Mouse (Mus musculus) thymus, postnatal 25 days (tissue): ENCODE results near the gene Nudt9.

Experiments used
- DNase-seq: peaks from one replicate; pipeline ENCODE4 v3.0.0; 2022

Gene Nudt9

GRCm38 (mm10) chr5:104039154-104039932, 6.8 kb upstream of the Nudt9 start:
- peak; percentile 61 for DNase-seq

DNA sequence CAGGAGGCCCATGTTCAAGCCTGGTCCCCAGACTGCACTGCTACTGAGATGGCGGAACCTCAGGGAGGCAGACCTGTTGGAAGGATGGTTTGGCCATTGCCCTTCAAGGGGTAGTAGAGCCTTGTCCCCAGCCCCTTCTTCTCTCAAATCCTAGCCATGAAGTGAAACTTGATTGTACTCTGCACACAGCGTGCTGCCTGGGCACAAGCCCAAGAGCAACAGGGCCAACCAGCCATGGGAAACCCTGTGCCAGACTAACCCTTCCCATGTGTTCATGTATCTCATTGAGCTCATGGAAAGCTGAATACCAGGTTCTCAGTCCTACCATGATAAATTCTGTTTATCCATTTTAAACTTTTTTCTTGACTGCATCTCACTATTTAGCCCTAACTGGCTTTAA, 3.2 kb upstream of the Nudt9 start:
- no peak for DNase-seq

GRCm38 (mm10) chr5:104043704-104044103, 2.4 kb upstream of the Nudt9 start:
- DNase-seq: no peak

- peak; percentile 33 for DNase-seq
These were observed 1.3 kb downstream of the Nudt9 start for GRCm38 (mm10) chr5:104047200-104048105.

DNA sequence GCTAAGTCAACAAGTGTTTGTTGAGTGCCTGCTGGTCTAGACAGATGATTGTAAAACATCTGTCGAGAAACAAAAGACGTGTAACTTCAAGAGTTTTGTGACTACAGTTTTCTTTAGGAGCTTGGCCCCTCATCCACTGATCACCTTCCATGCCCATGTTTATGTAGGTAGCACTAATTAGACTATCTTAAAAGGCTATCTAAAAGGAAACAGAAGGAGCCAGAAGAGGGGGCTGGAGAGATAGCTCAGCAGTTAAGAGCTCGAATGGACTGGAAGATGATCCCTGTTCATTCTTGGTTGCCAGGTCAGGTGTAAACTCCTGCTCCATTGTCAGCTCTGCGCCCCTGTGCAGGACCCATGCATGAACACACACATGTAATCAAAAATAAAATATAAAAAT, 2.0 kb downstream of the Nudt9 start:
- no peak for DNase-seq

DNA sequence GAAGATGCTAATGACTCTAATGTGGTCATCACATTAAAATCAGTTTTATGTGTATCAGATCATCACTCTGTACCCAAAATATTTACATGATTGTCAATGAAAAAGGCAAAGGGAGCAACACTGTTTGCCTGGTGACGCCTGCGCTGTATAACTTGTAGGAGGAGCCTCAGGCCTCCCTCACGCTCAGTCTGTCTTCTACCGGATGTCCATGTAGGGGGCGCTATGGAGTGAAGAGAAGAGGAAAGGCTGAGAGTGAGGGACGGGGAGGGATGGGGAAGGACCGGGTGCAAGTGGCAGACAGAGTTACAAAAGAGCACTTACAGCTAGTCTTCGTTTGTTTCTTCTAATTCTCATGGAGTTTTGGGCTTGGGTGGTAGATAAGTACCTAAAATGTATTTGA, 6.8 kb downstream of the Nudt9 start:
- DNase-seq: peak; percentile 36

DNA sequence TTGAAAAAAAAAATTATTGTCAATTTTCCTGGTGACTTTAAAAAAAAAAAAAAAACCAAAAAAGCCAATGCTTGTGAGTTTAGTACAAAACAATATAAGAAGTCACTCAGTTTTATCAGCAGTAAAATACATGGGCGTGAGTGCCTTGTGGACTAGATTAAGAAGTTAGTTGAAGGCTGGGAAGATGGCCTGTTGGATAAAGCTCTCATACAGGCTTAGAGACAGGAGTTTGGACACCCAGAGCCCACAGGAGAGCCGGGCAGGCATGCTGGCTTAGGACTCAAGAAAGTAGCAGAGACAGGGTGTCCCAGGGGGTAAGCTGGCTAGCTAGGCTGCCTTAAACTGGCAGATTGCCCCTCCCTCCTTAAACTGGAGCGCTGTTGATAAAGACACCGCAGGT, 8.8 kb downstream of the Nudt9 start:
- DNase-seq: no peak

DNA sequence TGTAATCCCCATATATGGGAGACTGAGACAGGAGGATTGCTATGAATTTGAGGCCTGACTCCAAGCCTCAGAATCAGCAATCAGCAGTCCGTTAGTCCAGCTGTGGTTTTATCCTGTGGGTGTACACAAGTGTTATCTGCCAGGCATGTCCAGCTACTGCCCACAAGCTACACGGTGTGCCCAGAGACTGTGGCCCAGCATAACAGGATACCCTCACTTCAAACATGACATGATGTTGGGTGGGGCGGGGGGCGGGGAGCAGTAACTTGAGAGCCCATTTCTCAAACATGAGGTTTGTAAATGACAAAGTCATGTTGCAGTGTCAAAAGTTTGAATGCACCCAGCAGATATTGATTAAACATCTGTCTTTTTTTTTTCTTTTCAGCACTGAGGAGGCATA, 9.7 kb downstream of the Nudt9 start:
- DNase-seq: no peak

DNA sequence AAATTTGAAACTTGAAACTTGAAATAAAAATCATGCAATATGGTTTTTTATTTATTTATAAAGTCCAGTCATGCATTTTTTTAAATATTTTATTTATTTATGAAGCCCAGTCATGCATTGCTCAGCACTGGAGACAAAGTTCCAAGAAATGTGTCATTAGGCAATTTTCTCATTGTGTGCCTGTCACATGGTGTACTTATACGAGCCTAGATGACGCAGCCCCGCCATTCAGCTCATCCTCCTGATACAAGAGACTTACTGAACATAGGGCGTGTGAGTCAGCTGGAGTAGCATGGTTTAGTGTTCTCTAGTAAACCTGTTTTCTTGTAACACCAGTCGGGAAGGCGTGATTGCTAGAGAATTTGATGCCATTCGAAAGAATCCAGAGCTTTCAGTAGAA, 10.2 kb downstream of the Nudt9 start:
- no peak for DNase-seq

- peak; percentile 68 for DNase-seq
These were observed 11.9 kb downstream of the Nudt9 start for GRCm38 (mm10) chr5:104058021-104058420.

GRCm38 (mm10) chr5:104059628-104060027, 13.5 kb downstream of the Nudt9 start:
- DNase-seq: no peak

DNA sequence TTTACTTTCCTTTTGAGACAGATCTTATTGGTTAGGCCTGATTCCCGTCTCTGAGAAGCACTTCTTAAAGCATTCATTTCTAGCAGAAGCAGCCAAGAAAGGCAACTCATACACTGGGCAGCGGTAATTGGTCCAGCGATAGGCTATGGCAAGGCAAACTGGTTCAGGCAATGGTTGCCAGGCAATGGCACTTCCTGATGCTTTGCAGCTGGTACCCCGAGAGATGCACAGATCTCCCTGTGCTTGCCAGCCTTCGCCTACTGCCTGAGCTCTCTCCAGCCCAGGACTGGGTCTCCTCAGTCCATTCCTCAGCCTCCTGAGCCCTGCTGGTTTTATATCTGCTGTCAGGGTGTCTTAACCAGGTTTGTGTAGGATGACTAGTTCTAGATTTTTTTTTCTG, 14.3 kb downstream of the Nudt9 start:
- DNase-seq: no peak

GRCm38 (mm10) chr5:104061936-104062772, 16.0 kb downstream of the Nudt9 start:
- DNase-seq: no peak

GRCm38 (mm10) chr5:104062773-104063551, 16.9 kb downstream of the Nudt9 start:
- no peak for DNase-seq

- peak; percentile 21 for DNase-seq
These were observed 22.6 kb downstream of the Nudt9 start for GRCm38 (mm10) chr5:104068751-104069150.

DNA sequence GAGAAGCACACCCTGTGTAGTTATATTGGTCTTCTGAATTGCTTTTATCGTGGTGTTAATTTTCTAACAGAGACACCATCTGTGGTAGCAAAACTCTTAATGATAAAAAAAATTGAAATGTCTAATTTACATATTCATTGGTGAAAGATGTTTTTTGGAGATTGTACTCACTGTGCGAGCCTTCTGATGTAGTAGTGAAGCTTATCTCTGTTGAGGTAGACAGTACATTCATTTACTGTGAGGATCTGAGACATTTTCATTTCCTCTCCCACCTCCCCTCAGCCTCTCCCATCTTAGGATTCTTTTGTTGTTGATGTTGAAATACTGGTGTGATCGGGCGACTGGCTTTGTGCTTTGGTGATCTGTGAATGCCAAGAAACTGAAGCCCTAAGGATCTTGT, 24.9 kb downstream of the Nudt9 start:
- no peak for DNase-seq

- no peak for DNase-seq
These were observed 26.3 kb downstream of the Nudt9 start for GRCm38 (mm10) chr5:104072272-104072886.

DNA sequence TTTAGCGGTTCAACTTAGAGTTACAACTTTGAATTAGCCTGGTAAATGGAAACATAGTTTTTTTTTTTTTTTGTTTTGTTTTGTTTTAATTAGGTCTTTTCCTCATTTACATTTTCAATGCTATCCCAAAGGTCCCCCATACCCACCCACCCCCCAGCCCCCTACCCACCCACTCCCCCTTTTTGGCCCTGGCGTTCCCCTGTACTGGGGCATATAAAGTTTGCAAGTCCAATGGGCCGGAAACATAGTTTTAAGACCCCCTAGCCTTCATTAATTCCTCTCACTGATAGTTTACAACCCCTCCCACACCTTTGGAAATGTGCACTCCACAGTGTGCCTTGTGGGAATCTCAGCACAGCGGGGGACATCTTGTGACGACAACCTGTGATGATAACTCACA, 27.5 kb downstream of the Nudt9 start:
- DNase-seq: no peak

DNA sequence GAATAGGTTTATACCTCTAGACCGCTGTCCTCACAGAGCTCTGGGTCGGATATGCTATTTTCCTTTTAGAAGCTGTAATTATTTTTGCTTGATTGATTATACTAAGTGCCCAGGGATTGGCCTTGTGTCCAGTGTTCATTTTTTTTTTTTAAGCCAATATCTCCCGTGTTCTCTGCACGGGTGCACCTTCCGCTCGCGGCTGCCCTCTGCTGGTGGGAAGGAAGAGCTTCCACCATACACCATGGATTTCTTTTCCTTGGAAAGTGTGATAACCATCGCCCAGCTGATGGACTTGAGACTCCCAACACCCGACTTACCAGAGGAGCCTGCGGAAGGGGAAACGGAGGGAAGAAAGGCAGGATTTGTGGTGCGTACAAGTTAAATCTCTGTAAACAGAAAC, 28.3 kb downstream of the Nudt9 start:
- peak; percentile 52 for DNase-seq

DNA sequence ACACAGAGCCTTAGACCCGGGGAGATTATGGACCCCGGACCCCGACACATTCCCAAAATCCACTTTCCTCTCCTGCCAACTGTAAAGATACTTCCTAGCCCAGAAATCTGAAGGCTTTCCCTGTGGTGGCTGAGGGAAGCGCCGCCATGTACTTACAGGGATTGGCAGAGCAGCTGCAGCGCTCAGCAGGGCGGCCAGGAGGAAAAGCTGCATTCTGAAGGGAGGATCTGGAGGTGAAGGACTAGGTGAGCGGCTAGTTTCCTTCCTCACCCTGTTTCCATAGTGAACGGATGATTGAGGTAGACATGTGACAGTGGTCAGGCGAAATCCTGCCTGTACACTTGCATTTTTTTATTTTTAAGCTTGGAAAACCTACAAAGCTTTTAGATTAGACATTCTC, 30.3 kb downstream of the Nudt9 start:
- no peak for DNase-seq

DNA sequence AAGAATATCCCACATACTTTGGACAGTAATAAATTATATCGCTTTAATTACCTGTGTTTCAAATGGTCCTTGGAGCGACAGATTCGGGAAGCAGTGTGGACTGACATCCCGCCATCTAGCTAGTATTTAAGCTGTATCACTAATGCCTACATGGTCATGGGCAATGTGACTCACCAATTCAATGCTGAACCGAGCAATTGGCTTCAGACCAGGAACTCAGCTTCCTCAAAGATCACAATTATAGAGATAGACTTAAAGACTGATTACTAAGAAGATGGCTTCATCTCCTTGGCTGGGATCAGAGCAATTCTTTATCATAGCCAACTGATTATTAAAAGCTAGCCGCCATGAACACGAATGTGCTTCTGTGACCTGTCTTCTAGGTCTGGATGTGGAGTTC, 31.4 kb downstream of the Nudt9 start, which contains the start of gene Gm17660:
Gm17660 (minus strand) TSS at position 101 of the 400 bp plus-strand sequence.
- no peak for DNase-seq

- DNase-seq: no peak
These were observed 34.6 kb downstream of the Nudt9 start for GRCm38 (mm10) chr5:104080736-104081135.
